Mouse (Mus musculus) cerebellum, adult 18-20 months (tissue): Measurements from ENCODE around the gene Polr3h.

ENCODE experiments used
- DNase-seq, 2 experiments: peaks; one replicate each; pipeline ENCODE4 v3.0.0; 2021

The Polr3h gene

GRCm38 (mm10) chr15:81864238-81864637 lies 61.8 kb downstream of the Polr3h start:
- DNase-seq, result no peak

GRCm38 (mm10) chr15:81860471-81861135 lies 65.4 kb downstream of the Polr3h start:
- peak; percentile 39 to 49 for DNase-seq

- DNase-seq, result peak; percentile 88 to 92
Observed at GRCm38 (mm10) chr15:81859330-81860255, 66.4 kb downstream of the Polr3h start.

GRCm38 (mm10) chr15:81858517-81859329 lies 67.3 kb downstream of the Polr3h start, which contains the start of gene Tob2:
TSS of gene Tob2 (minus strand) at chr15:81858796.
- DNase-seq, result peak; percentile 73 to 81

- peak; percentile 91 to 96 for DNase-seq
Observed at GRCm38 (mm10) chr15:81858138-81858516, 67.9 kb downstream of the Polr3h start.

GRCm38 (mm10) chr15:81857724-81858116 lies 68.3 kb downstream of the Polr3h start:
- no peak for DNase-seq

- peak in 1 of 2 experiments; percentile 47 for DNase-seq
Observed at GRCm38 (mm10) chr15:81856938-81857723, 68.9 kb downstream of the Polr3h start.

- DNase-seq, result peak; percentile 91 to 96
Observed at GRCm38 (mm10) chr15:81856030-81856790, 69.8 kb downstream of the Polr3h start.

GRCm38 (mm10) chr15:81853081-81853480 lies 73.0 kb downstream of the Polr3h start:
- no peak for DNase-seq

GRCm38 (mm10) chr15:81852411-81853000 lies 73.5 kb downstream of the Polr3h start:
- DNase-seq, result peak; percentile 52 to 55

- DNase-seq, result no peak
Observed at GRCm38 (mm10) chr15:81851375-81851774, 74.7 kb downstream of the Polr3h start.

GRCm38 (mm10) chr15:81850718-81851117 lies 75.3 kb downstream of the Polr3h start:
- no peak for DNase-seq

GRCm38 (mm10) chr15:81849104-81849503 lies 76.9 kb downstream of the Polr3h start:
- DNase-seq, result peak; percentile 76 to 83

GRCm38 (mm10) chr15:81848301-81848700 lies 77.7 kb downstream of the Polr3h start:
- peak; percentile 60 to 64 for DNase-seq

- no peak for DNase-seq
Observed at GRCm38 (mm10) chr15:81847861-81848260, 78.2 kb downstream of the Polr3h start.

GRCm38 (mm10) chr15:81847161-81847560 lies 78.9 kb downstream of the Polr3h start:
- no peak for DNase-seq

- DNase-seq, result no peak
Observed at GRCm38 (mm10) chr15:81846755-81847154, 79.3 kb downstream of the Polr3h start.

- DNase-seq, result no peak
Observed at GRCm38 (mm10) chr15:81845724-81846123, 80.3 kb downstream of the Polr3h start.

- DNase-seq, result no peak
Observed at GRCm38 (mm10) chr15:81845033-81845625, 80.9 kb downstream of the Polr3h start.

- DNase-seq, result no peak
Observed at GRCm38 (mm10) chr15:81842275-81842674, 83.8 kb downstream of the Polr3h start.
